Mouse (Mus musculus) megakaryocyte, embryonic 14.5 days (primary cell): Measurements from ENCODE around the gene Adgrl3. TPM values are rescaled to one million over a fixed set of nuclear protein-coding genes. Genes with fewer than 3 reads are reported as not detected.
A peak's percentile ranks its signal among the peaks of the same experiment; 100 is the strongest.

Experiments used
- H3K27me3 ChIP-seq: replicated peaks from 2 replicates; pipeline ENCODE3; 2012; ENCODE audit warnings: inconsistent platforms
- H3K36me3 ChIP-seq: replicated peaks from 2 replicates; pipeline ENCODE3; 2012; ENCODE audit warnings: low read length, inconsistent platforms, mixed read lengths
- H3K4me1 ChIP-seq: 2 replicates; pipeline ENCODE4 v1.6.1; 2012; ENCODE audit warnings: inconsistent platforms
- H3K4me3 ChIP-seq: replicated peaks from 2 replicates; pipeline ENCODE3; 2012; ENCODE audit warnings: moderate library complexity, mild to moderate bottlenecking, inconsistent platforms
- H3K9me3 ChIP-seq: 2 replicates; pipeline ENCODE4 v1.6.1; 2012; ENCODE audit warnings: inconsistent platforms
- FLI1 ChIP-seq: IDR thresholded peaks from 2 replicates; pipeline ENCODE4 v1.6.1; 2012; ENCODE audit warnings: low read length, inconsistent platforms, mixed read lengths
- GATA1 ChIP-seq: IDR thresholded peaks from 3 replicates; pipeline ENCODE4 v1.6.1; 2012; ENCODE audit warnings: mixed read lengths, low read length, inconsistent platforms, borderline replicate concordance
- polyA plus RNA-seq: library from polyadenylated mRNA; stranded (reverse); fragments of >175 nt; gene quantifications from 2 replicates; pipeline ENCODE4 v1.2.3, GENCODE M21; 2012; ENCODE audit warnings: low replicate concordance; ENCODE audit not compliant: insufficient read depth

Adgrl3 gene
- polyA plus RNA-seq, result 0.10 TPM in 1 of 2 replicates, not detected in the other

DNA sequence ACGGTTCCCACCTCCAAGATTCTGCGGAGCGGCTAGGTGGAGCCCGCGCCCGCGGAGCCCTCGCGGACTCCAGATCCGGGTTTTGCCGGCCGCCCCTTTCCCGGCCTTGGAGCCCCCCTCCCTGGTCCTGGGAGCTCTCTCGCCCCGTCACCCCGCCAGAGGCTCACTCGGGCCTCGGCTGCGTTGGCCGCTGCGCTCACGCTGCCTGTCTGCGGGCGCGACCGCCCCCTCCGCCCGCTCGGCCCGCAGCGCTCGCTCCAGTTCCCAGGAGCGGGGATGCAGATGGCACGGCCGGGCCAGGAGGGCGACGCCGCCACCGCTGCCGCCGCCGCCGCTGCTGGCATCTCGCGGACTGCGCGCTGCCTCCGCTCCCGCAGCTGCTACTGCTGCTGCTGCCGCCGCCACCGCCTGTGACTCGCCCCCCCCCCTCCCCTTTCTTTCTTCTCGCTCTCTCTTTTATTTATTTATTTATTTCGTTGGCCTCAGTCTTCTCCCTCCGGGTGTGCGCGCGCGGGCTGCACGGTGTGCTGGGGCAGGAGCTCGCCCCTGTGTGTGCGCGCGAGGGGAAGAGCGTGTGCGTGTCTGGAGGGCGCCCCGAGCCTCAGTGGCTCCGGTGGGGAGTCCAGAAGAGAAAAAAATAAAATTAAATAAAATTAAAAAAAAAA lies at the start of gene Adgrl3:
TSS of gene Adgrl3 (plus strand) at position 549 of the 665 bp plus-strand sequence.
- peaks cover 61% of the 10 kb centered on the region for H3K27me3 ChIP-seq

DNA sequence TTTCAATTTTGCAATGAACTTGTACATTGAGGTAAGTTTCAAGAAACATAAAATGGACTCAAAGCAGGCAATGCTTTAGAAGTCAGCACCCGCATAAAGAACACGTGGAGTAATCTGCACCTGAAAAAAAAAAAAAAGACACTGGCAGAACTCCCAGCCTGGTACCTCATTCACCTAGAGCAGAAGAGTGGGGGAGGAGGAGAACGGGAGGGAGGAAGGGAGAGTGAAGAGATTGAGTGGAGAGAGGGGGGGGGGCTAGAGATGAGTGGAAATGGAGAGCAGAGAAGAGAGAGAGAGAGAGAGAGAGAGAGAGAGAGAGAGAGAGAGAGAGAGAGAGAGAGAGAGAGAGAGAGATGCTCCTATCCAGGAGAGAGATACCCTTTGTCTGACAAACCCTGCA lies 772 bp upstream of the Adgrl3 start:
- TF ChIP-seq GATA1, result no peak
- H3K27me3 ChIP-seq, result peaks cover 57% of the 10 kb centered on the region
- H3K4me3 ChIP-seq, result no peak overlapping the region
- peaks cover 28% of the 10 kb centered on the region for H3K4me1 ChIP-seq
- H3K9me3 ChIP-seq, result peaks cover 4% of the 10 kb centered on the region; the same call in 1 of the 2 replicates
- H3K36me3 ChIP-seq, result no peaks in the 10 kb centered on the region

More for the DNA sequence above, at the start of gene Adgrl3:
- Histone ChIP-seq H3K9me3 (peaks cover 4% of the 10 kb centered on the region; the same call in 1 of the 2 replicates), H3K4me1 (peaks cover 28% of the 10 kb centered on the region), H3K4me3 (peak within 1 kb of the TSS; percentile 90), H3K36me3 (no peaks in the 10 kb centered on the region)
- TF ChIP-seq FLI1 (no peak), GATA1 (no peak)

DNA sequence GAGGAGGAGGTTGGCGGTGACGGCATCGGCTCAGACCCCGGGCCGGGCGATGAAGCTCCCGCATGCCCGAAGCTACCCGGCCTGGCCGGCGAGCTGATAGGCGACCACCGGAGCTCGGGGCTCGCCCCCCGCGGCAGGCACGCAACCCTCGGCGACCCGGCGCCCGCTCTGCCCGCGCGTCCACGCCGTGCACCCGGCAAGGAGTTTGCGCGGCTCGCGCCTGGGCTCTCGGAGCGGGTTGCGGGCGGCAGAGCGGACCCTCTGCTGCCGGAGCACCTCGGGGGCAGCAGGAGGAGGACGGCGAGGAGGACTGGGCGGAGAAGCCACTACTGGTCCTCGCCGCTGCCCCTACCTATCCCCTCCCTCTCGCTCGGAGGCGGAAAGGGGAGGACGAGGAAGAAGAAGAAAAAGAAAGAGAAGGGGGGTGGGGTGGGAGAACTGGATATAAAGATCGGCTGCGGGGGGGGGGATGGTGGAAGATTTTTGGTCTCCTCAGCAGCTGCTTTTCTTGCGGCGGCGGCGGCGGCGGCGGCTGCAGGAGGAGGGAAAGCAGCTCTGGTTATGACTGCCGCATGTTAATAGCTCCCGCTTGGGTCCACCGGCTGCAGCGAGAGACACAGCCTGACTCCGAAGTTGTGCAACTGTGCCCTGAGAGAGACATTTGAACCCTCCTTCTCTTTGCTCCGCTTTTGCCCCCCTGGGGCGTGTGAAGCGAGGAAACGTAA lies 505 bp downstream of the Adgrl3 start:
- peak overlapping the region; percentile 90 for H3K4me3 ChIP-seq
- H3K27me3 ChIP-seq, result peaks cover 63% of the 10 kb centered on the region
- no peak for TF ChIP-seq GATA1
- no peak for TF ChIP-seq FLI1
- peaks cover 28% of the 10 kb centered on the region for H3K4me1 ChIP-seq
- H3K9me3 ChIP-seq, result peaks cover 4% of the 10 kb centered on the region; the same call in 1 of the 2 replicates
- no peaks in the 10 kb centered on the region for H3K36me3 ChIP-seq

DNA sequence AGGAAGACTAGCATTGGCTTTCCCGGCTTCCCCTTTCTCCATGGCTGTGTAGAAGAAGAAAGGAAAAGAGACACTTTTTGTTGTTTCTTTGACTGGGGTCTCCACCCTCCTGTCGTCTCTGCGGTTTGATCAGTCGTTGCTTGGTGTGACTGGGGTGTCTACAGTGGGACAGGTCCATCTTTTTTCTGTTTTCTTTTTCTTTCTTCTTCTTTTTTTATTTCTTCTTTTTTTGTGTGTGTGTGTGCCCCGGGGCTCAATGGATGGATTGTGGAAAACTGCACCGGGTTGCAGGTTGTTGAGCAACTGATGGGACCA lies 1.0 kb downstream of the Adgrl3 start:
- H3K4me3 ChIP-seq, result peak overlapping the region; percentile 90
- H3K27me3 ChIP-seq, result peaks cover 63% of the 10 kb centered on the region
- peaks cover 28% of the 10 kb centered on the region for H3K4me1 ChIP-seq
- no peak for TF ChIP-seq GATA1
- TF ChIP-seq FLI1, result no peak
- peaks cover 4% of the 10 kb centered on the region; the same call in 1 of the 2 replicates for H3K9me3 ChIP-seq
- H3K36me3 ChIP-seq, result no peaks in the 10 kb centered on the region

- Histone ChIP-seq H3K4me1 (peaks cover 28% of the 10 kb centered on the region), H3K36me3 (no peaks in the 10 kb centered on the region), H3K4me3 (peak overlapping the region; percentile 79), H3K27me3 (peaks cover 63% of the 10 kb centered on the region), H3K9me3 (peaks cover 4% of the 10 kb centered on the region; the same call in 1 of the 2 replicates)
- TF ChIP-seq FLI1 (no peak), GATA1 (no peak)
These were observed 1.5 kb downstream of the Adgrl3 start for GRCm38 (mm10) chr5:81021331-81021863.

GRCm38 (mm10) chr5:81021864-81022305 lies 1.9 kb downstream of the Adgrl3 start:
- Histone ChIP-seq H3K9me3 (peaks cover 4% of the 10 kb centered on the region; the same call in 1 of the 2 replicates), H3K27me3 (peaks cover 63% of the 10 kb centered on the region), H3K4me1 (peaks cover 28% of the 10 kb centered on the region), H3K36me3 (no peaks in the 10 kb centered on the region), H3K4me3 (no peak overlapping the region)
- TF ChIP-seq FLI1 (no peak), GATA1 (no peak)

DNA sequence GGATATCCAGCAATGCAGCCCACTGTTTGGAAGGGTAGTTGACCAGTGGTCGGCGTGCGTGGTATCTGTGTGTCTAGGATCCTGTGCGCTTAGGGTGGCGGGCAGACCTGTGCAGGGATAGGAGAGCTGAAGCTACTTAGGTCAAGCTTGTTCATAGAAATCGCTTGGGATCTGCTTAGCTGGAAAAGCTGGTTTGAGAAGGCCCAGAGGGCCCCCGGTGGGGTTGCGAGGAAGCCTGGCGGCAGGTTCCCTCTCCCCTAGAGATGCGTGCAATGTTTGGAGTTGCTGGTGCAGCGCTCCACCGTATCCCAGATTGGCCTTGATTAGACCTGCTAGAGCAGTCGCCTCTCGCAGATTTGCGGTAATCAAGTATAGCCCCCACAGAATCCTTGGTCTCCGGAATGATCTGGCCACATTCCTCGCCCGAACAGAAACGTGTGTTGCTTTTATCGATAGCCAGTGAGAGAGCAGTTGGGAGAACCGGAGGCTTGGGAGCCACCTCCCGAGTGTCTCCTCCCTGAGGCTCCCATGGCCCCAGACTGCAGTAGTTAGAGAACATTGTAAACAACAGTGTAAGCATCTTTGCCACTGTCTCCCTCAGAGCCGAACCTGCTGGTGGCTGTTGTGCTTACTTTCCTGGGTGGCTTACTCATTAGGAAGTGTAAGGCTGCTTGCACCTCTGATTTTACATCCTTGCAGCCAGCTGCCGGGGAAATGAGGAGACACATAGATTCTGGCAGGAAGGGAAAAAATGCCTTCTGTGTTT lies 2.6 kb downstream of the Adgrl3 start:
- peaks cover 4% of the 10 kb centered on the region; the same call in 1 of the 2 replicates for H3K9me3 ChIP-seq
- peaks cover 28% of the 10 kb centered on the region for H3K4me1 ChIP-seq
- no peak for TF ChIP-seq FLI1
- no peak for TF ChIP-seq GATA1
- peaks cover 63% of the 10 kb centered on the region for H3K27me3 ChIP-seq
- H3K4me3 ChIP-seq, result no peak overlapping the region
- no peaks in the 10 kb centered on the region for H3K36me3 ChIP-seq

DNA sequence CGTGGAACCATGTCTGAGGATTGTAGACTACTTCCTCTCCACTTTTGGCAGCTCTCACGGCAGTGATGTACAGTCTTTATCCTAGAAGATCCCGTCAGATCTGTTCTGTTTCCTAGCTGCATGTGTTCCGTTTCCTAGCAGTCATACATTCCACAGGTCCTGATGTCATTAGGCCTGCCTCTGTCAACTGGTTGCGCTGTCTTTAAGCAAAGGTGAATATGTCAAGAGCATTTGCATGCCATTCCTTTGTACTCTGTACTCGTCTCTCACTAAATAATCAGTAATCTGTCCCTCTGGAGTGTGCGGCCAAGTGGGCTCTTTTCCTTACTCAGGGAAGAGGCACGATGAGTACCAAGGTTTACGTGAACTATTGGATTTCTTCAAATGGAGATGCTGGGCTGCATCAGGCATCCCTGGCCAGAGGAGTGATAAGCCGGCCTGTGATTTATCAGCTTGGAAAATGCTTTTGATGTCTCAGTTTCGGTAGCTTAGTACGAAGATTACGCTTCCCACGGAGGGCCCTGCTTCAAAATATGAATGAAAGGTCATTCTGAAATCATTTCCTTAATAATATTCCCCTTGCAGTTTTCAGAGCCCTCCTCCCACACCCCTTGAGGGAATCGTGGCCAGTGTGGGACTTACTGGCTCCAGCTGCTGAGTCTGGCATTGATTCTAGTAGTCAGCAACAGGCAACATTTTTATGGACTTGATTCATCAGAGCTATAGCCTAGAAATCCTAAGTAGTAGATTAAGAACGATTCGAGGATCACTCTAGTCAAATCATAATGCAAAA lies 4.2 kb downstream of the Adgrl3 start:
- Histone ChIP-seq H3K9me3 (peaks cover 4% of the 10 kb centered on the region; the same call in 1 of the 2 replicates), H3K4me1 (peaks cover 28% of the 10 kb centered on the region), H3K36me3 (no peaks in the 10 kb centered on the region), H3K27me3 (peaks cover 51% of the 10 kb centered on the region), H3K4me3 (no peak overlapping the region)
- no peak for TF ChIP-seq GATA1
- TF ChIP-seq FLI1, result no peak

GRCm38 (mm10) chr5:81028875-81029274 lies 8.9 kb downstream of the Adgrl3 start:
- no peaks in the 10 kb centered on the region for H3K9me3 ChIP-seq
- TF ChIP-seq GATA1 (no peak), FLI1 (no peak)
- no peak overlapping the region for H3K4me3 ChIP-seq
- peaks cover 9% of the 10 kb centered on the region for H3K27me3 ChIP-seq
- no peaks in the 10 kb centered on the region for H3K36me3 ChIP-seq
- no peaks in the 10 kb centered on the region for H3K4me1 ChIP-seq
